ENCODE assay signal across 15 mouse cellular contexts in the genomic region with DNA sequence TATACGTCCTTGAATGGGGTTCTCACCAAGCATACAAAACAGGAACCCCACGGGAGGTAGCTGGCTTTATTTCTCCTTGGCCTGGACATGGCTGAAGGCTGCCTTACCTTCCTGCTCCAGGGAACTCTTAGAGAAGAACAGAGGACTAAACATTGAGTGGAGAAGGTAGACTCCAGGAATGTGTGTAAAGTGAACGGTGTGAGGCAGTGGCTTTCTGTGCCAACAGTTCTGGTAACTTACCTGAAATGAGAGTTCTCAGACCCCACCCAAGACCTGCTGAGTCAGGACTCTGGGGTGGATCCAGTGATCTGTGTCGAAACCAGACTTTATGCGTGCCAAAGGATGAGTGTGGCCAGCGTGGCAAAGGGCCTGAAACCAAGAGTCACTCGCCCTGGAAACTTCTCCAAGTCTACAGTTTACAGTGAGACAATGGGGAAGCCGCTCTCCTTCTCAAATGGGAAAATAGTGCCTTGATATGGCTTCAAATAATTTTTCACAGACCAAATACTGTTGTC. TPM values are rescaled to one million over a fixed set of nuclear protein-coding genes. Genes with fewer than 3 reads are reported as not detected.
A peak's percentile ranks its signal among the peaks of the same experiment; 100 is the strongest.
DNase-seq lines count a peak whose midpoint lies in the region.
"Had no signal": no experiment of that assay in that cellular context is flagged by ENCODE, and none has a peak within 500 bp of the region (broad histone marks: within the 10 kb centered on the region; RNA-seq: fewer than 3 reads in every experiment).

No protein-coding gene starts in this region.

- no peaks in the 10 kb centered on the region for H3K79me2 ChIP-seq in macrophage (ENCODE audit: inconsistent target)

- WGBS in macrophage (ENCODE audit: missing documents), result 58% methylated on average over 8 of the region's 8 CpGs

- H3K27ac ChIP-seq in macrophage, result peak overlapping the region; percentile 80
- H3K27ac ChIP-seq: forebrain, embryonic 13.5 days; heart, embryonic 15.5 days; hindbrain, embryonic 12.5 days; kidney, postnatal 0 days; midbrain, embryonic 13.5 days had no signal

- H3K4me3 ChIP-seq in macrophage (ENCODE audit: inconsistent target), result no peak overlapping the region
- H3K4me3 ChIP-seq: forebrain, embryonic 13.5 days; heart, embryonic 15.5 days; hindbrain, embryonic 12.5 days; limb, embryonic 15.5 days; midbrain, embryonic 13.5 days had no signal

- H3K36me3 ChIP-seq in macrophage (ENCODE audit: inconsistent target), result no peaks in the 10 kb centered on the region
- H3K36me3 ChIP-seq: heart, embryonic 15.5 days; hindbrain, embryonic 12.5 days; limb, embryonic 15.5 days; midbrain, embryonic 13.5 days had no signal

- DNase-seq in kidney, adult 11 months, result peak; percentile 18
- no peak for DNase-seq in kidney, postnatal 14 days
- peak; percentile 55 for DNase-seq in 3T3-L1 (ENCODE audit: low read depth, low spot score)
- DNase-seq in adipocyte (ENCODE audit: low spot score), result peak; percentile 72
- DNase-seq in cerebellum, postnatal 25 days, result no peak
- no peak for DNase-seq in cerebellum, adult 11 months
- DNase-seq: cerebellum, adult 9-11 months; gastrocnemius, postnatal 14 days had no signal

RNA-seq across cellular contexts. Expression of a gene that starts 19.6 kb away (rescaled TPM):
- total RNA-seq in macrophage (2018; cell fraction: chromatin; rRNA removed), result 100 to 1,000 TPM in 10 of 26 experiments, 10 to 100 TPM in 11, 1 to 10 TPM in 5; 5.6 to 262 (median 81.4) TPM
- total RNA-seq in macrophage (2018; cell fraction: cytosol; rRNA removed), result 100 to 1,000 TPM in 8 of 26 experiments, 10 to 100 TPM in 18; 34.4 to 131 (median 62.0) TPM
- total RNA-seq in macrophage (2018; cell fraction: nucleus; rRNA removed), result 100 to 1,000 TPM in 6 of 26 experiments, 10 to 100 TPM in 19, 1 to 10 TPM in 1; 9.0 to 177 (median 62.5) TPM
- 57.7 to 102 TPM (median 78.1 TPM) in 3 replicates for polyA plus RNA-seq in macrophage (2018)

RNA-seq across cellular contexts. Expression of a gene that starts 53.0 kb away (rescaled TPM):
- under 1 TPM in 1 of 26 experiments, not detected in 25; 0.29 TPM for total RNA-seq in macrophage (2018; cell fraction: chromatin; rRNA removed)
- not detected for total RNA-seq in macrophage (2018; cell fraction: cytosol; rRNA removed)
- not detected for total RNA-seq in macrophage (2018; cell fraction: nucleus; rRNA removed)
- not detected in 3 replicates for polyA plus RNA-seq in macrophage (2018)
- polyA plus RNA-seq: forebrain, embryonic 13.5 days; hindbrain, embryonic 12.5 days; midbrain, embryonic 13.5 days had no signal

Comparison
In these comparisons a context has a peak if more than half of its experiments do, and no peak if none do; other contexts are left out.
1. DNase-seq: peak in kidney, adult 11 months (single experiment), 3T3-L1 (single experiment) and adipocyte (single experiment); none in kidney, postnatal 14 days (single experiment), cerebellum, postnatal 25 days (0 of 2) and cerebellum, adult 11 months (single experiment).